Mouse (Mus musculus) activated CD4-positive, CD25-positive, alpha-beta regulatory T cell, adult 4 months (primary cell): ENCODE data around the gene Mpped2. TPM values are rescaled to one million over a fixed set of nuclear protein-coding genes. Genes with fewer than 3 reads are reported as not detected.

Experiments used
- ATAC-seq: one replicate; pipeline ENCODE4 v1.8.0; 2017
- polyA plus RNA-seq, 2 experiments: library from polyadenylated mRNA; unstranded; fragments of 100-300 nt; shearing (Covaris generic); gene quantifications; one replicate each; pipeline ENCODE4 v1.2.1; 2017

Mpped2 gene
- polyA plus RNA-seq, 2 experiments from 2014 or later, result not detected

GRCm38 (mm10) chr2:106746905-106747304 lies 53.8 kb downstream of the Mpped2 start:
- ATAC-seq, result no peak

- no peak for ATAC-seq
Measured at GRCm38 (mm10) chr2:106747342-106747741, 54.3 kb downstream of the Mpped2 start.

DNA sequence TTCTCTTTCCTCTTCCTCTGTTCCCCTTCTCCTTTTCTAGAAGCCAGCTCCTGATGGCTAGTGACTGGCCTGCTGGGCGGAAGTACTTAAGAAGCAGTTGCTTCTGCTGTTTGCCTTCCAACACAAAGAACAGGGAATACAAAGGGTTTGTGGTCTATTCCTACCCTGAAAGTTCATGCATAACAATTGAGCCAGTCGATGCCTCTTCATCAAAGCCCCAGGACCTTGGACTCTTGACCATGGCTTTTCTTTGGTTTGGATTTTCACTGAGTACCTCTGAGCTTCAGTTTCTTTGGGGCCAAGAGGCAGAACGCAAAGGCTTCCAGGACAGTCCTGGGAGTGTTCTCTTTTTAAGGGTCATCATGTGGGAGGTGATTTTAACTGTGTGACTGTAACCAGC lies 57.8 kb downstream of the Mpped2 start:
- no peak for ATAC-seq

DNA sequence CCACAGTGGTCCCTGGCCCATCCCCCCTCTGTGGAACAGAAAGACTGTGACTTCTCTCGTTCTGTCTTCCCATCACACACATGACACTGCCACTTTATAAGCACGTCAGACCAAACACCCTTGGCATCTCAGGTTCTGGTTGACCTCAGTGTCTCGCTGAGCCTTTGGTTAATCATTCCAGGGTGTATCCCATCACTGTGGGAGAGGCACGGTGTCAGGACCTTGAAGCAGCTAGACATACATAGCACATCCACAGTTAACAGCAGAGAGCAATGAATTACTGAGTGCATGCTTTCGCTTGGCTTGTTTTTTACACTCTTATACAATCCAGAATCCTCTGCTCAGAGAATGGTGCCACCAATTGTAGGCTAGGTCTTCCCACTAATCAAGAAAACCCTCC lies 60.6 kb downstream of the Mpped2 start:
- no peak for ATAC-seq

- no peak for ATAC-seq
Measured at GRCm38 (mm10) chr2:106754696-106755095, 61.6 kb downstream of the Mpped2 start.

- ATAC-seq, result no peak
Measured at GRCm38 (mm10) chr2:106756354-106757103, 63.5 kb downstream of the Mpped2 start.

GRCm38 (mm10) chr2:106762920-106763319 lies 69.9 kb downstream of the Mpped2 start:
- ATAC-seq, result no peak

DNA sequence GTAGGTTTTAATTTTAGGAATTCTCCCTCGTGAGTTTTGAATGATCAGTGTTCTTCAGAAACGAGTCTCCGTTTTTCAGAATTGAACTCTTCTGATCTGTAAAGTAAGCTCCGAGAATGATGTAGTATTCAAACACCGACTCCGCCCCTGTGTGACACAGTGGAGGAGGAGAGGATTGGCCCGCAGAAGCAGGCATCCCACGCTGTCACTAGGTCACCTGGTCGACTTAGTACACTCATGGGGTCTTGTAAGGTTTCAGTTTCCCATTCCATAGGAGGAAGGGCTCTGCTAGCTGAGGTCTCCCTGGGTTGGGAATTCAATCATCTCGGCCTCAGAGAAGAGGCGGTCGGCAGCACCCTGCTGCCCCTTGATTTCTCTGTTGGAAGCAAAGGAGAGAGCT lies 76.2 kb downstream of the Mpped2 start:
- ATAC-seq, result no peak

- ATAC-seq, result no peak
Measured at GRCm38 (mm10) chr2:106772643-106773042, 79.6 kb downstream of the Mpped2 start.

DNA sequence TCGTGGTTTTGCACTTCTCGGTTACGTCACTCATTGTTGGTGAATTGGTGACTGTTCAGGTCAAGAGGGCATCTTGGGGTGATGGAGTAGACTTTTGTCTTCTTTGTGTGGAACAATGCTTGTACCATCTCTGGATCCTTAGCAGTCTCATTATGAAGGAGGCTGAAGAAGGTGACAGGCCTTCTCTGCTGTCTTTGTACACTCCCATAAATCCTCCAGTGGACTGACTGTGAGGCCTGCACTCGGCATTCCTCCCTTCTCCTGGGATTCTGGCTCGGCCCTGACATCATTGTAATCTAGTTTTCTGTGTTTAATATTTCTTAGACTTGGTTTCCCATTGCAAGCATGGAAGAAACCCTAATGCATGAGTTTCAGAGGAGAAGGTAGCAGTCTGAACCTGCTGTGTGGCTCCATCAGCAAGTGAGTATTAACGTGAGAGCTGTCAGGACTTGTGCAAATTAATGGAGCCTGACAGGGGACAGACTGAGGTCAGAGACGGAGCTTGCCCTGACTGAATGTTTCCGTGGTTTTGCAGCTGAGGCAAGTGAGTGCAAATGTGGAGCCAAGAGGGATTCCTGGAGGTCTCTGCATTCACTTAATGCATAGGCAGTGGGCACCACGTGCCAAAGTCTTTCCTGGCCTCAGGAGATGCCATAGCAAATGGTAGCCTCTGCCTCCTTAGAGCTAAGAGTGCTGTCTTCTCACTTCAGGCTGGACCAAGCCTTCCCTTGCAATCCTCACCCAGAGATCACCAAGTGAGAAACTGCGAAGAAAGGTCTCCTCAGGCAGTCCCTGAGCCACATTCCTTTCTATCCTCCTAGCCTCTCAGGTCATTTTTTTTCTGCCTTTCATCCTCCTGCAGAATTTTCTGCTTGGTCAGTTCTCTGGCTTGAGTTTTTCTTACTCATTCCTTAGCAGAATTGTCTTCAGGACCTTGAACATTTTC lies 81.5 kb downstream of the Mpped2 start:
- ATAC-seq, result no peak

DNA sequence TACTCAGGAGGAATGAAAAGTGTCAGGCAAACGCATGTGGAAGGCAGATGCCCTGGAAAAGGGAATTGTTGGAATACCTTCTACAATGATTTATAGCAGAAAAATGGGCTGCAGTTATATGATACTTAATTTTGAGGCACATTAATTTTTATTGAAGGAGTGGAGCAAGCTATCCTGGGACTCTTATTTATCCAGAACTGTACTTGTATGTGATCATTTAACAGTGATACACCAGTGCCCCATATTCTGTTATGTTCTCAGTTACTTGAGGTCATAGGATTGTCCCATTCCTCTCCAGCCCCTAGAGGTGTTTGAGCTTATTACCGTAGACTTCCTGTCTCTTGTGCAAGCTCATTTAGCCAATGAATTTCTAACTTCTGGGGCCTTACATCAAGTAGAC lies 82.9 kb downstream of the Mpped2 start:
- no peak for ATAC-seq

DNA sequence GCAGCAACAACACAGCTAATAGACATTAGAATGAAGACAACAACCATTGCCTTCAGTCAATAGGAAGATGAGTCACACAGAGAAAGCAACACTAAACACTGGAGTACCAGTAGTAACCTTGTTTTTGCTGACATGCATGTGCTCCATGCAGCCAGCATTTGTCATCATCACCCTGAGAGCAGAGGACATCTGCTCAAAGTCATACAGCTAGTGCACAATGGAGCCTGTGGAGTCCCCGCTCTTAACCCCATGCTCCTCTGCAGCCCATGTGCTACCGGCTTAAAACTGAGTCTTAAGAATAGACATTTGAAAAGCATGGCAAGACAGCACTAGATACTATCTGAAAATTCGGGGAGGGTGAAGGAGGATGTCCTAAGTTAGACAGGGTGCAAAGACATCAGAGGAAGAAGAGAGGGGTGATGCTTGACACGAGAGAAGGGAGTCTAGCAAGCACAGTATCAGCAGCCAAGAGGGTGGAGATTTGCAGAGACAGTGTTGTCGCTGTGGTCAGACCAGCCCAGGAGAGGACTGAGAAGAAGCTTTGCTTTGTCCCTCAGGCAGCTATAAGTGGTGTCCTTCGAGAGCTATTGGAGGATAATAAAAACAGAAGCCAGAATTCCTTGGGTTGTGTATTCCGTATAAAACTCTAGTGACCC lies 85.9 kb downstream of the Mpped2 start:
- no peak for ATAC-seq

- ATAC-seq, result no peak
Measured at GRCm38 (mm10) chr2:106781181-106782179, 88.4 kb downstream of the Mpped2 start.

GRCm38 (mm10) chr2:106783311-106783710 lies 90.2 kb downstream of the Mpped2 start:
- ATAC-seq, result no peak

DNA sequence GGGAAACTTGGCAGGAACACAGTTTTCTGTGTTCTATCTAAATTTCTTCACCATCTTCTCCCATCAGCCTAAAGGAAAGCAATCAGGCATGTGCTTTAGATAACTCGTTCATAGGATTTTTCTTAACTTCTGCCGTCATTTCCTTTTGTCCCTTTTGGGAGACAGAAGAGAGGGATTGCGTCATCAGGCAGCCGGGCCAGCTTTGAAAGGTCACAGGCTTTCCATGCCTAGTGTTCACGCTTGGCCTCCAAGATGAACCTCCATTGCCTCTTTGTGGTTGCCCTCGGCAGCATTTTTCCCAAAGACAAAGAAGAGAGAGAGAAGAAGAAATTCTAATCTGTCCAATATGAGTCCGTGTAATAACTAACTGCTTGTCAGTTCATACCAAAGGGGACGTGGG lies 95.0 kb downstream of the Mpped2 start:
- no peak for ATAC-seq

DNA sequence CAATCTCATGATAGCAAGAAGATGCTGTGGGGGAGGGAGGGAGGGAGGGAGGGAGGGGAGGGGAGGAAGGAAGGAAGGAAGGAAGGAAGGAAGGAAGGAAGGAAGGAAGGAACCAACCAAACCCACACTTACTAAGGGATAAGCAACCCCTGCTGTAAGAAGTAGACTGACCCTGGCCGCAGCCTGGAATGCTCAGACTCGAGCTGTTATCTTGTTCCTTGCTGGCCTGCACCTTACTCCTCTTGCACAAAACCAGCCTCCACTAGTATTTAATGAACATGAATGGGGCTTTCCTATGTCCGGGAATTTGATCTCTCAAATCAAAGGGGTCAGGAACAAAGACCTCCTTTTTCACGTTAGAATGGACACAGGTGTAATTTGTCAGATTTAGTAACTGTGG lies 95.5 kb downstream of the Mpped2 start:
- ATAC-seq, result no peak

- ATAC-seq, result no peak
Measured at GRCm38 (mm10) chr2:106789694-106790328, 96.7 kb downstream of the Mpped2 start.

DNA sequence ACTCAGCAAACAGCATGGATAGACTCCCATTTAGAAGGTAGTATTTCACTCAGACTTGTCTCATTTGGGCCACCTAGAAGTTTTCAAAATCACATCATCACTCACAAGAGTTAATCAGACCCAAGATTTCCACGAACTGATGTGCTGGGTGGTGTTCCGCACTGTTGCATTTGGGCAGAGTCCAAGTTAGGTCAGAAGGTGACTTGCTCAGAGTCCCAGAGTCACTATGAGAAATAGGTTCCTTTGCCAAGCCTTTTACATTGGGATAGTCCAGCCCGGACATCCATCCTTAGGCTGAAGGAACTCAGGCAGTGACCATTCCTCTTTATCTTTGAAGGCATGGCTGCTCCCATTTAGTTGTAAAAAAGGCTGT lies 97.2 kb downstream of the Mpped2 start:
- ATAC-seq, result no peak

DNA sequence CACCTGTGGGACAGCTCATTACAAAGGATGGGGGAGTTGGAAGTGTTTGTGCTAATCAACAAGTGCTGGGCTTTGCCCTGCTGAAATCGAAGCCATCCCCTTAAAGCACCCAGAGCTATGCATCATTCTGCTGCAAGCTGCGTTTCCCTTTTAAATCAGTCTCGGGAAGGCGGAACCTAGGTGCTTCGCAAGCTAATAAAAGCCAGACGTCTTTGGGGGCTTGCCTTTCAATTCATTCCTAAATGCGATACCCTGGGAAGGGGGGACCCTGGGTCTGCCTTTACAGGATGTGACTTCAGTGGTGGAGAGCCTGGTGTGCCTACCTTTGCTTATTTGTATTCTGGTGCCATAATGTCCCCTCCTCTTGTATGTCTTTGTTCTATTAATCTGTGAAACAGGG lies 103.2 kb downstream of the Mpped2 start:
- ATAC-seq, result no peak

DNA sequence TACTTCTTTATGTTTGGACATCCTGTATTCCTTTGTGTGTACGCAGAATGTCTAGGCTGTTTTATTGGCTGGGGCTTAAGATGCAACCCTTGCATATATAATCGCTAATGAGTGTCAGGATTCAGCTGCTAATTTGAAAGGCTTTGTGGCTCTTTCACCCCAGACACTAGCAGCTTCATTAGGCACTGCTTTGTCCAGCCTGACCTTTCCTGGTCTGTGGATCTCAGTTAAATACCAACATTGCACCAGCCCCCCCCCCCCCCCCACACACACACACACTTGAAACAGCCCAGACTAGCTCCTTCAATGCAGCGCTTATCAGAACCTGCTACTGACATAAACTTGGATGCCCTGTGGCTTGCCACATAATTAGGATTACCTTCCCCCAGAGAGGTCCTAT lies 104.8 kb downstream of the Mpped2 start:
- no peak for ATAC-seq

- ATAC-seq, result no peak
Measured at GRCm38 (mm10) chr2:106798824-106799223, 105.8 kb downstream of the Mpped2 start.

- ATAC-seq, result no peak
Measured at GRCm38 (mm10) chr2:106815898-106816297, 122.8 kb downstream of the Mpped2 start.
